Mouse (Mus musculus) mouse embryonic stem cell (cell line): ENCODE measurements around the gene Taf1c.

Experiments used
- in situ Hi-C, 2 experiments: fragments of 300-500 bp; cut with MboI; formaldehyde crosslinking; loops; 1 replicate in 1 of 2; 3 replicates in 1 of 2; pipeline ENCODE4 v1.14.3; 2019 to 2020; ENCODE audit warnings: low sequenced_read_pairs in 2 of 2, low pct_unique_long_range_greater_than_20kb in 1 of 2, mixed read lengths in 1 of 2; ENCODE audit not compliant: unreplicated experiment in 1 of 2

Gene Taf1c

DNA sequence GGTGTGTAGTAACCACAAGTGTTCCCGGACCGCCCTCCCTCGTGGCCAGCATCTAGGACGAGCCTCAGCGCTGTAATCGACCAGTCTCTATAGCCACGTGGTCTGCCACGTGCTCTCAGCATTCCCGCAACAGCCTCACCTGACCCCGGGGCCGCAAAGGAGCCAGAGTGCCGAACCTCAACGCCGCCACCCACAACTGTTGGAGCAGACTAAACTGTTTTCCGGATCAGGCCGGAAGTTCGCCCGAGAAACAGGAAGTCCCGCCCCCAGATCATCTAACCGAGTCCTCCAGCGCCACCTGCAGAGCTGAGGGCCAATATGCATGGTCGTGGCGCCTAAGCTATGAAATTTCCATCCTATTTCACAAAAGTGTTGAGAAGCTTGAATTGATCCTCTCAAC lies at the start of gene Taf1c:
Taf1c (minus strand) TSS at position 227 of the 400 bp plus-strand sequence.
- in situ Hi-C loops = loop anchor here in 1 of 2 experiments (5.0 to 10.0 kb wide), 2 partner anchors 160 to 193 kb away; partner anchors contain the start of gene Necab2

DNA sequence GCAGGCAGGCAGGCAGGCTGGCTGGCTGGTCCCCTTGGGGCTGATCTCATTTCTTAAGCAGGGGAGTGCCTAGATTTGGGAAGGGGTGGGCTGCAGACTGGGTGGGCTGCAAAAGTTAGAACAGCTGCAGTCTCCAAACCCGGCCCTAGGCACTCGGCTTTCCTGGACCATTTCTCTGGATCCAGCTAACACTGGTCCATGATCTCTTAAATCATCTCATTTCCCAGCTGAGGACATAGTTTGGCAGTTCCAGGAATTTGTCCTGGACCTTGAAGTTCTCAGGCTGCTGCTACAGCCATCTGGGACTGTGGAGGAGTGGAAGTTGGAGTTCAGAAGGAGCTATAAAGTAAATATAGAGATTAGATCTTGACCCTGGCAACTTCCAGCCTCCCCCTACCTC lies 46.3 kb upstream of the Taf1c start:
- in situ Hi-C loops = no loop called here

DNA sequence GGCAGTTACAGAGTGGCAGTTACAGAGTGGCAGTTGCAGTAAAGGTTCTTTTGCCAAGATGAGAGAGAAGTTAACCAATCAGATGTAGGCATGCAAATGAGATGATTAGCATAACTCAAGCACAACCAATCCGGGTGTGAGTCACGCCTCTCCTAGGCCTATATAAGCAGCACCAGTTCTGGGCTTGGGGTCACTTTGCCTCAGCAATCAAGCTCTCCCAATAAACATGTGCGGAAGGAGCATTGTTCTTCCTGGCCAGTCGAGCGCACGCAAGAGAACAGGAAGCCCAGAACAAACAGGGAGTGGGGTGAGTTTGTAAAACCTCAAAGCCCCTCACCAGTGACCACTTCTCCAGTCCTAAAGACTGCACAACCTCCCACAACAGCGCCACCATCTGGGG lies 41.8 kb upstream of the Taf1c start:
- in situ Hi-C loops = no loop called here

DNA sequence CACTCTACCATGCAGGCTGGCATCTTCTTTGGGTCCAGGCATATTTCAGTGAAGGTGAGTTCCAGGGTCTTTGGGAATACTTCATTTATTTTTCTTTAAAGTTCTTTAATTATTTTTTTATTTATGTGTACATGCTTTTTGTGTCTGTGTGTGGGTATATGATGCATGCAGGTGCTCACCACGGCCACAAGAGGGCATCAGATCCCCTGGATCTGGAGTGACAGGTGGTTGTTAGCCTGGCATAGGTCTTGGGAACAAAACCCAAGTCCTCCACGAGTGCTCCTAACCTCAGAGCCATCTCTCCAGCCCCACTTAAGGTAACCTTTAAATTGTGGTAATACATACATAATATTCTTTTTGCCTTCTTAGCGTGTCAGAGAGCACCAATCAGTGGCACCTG lies 41.2 kb upstream of the Taf1c start:
- in situ Hi-C loops = no loop called here

DNA sequence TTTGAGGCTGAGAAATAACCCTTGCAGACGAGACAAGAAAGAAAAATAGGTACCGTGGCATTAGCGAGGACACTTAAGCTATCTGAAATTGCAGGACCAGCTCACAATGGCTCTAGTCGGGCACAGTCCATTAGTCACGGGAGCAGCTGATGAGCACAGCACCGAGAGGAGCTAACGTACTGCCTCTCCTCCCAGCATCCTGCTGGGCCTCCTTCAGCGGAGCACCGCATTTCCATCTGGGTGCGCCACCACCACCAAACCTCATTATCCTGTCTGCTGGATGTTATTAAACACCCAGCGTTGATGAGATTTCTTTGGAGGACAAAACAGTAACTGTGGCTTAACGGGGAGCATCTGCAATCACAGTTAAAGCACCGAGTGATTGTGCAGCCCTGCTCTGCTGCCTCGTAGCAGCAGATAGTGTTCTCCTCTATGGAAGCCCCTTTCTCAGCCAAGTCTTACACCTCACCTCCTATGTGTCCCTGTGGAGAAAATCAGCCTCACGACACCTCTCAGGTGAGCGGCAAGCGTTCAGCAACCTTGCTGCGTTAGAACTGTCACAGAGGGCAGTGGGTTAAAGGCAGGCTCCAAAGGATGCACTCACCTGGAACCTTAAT lies 40.1 kb upstream of the Taf1c start:
- in situ Hi-C loops = no loop called here

DNA sequence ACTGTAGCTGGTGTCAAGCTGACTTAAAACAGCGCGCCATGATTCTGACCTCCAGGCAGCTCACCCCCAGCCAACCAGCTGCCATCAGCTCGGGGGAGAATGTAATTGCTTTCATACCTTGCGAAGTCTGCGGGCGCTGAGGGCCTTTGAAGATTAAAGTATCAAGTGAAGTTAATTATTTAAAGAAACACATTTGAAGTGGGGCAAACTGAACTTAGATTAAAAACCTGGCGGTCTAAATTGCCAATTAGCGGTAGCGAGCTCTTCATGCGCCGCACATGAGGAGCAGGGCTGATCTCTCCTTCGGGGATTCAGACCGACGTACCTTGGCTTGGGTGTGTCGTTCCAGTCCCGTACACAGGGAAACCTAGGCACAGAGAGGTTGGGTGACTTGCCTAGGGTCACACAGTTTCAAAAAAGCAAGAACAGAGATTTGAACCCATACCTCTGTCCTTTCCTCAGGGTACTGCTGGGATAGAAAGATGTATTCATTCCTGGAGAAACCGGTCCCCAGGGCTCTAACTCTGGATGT lies 39.5 kb upstream of the Taf1c start:
- in situ Hi-C loops = no loop called here

DNA sequence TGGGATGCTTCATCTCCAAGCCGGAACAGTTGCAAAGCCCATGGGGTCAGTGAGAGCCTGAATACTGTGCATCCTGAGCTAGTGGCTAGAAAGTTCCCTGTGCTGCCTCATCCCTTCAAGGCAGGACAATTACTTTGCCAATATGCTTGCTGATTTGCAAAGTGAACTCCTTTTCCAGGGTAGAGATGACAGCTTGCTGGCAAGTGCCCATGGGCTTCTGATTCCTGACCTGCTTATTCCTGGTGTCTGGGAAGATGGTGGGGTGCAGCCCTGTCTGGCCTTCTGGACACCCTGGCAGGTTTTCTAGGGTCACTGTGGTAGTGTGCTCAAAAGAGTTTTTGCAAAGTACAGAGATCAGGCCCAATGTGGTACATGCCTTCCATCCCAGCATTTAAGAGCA lies 37.9 kb upstream of the Taf1c start:
- in situ Hi-C loops = no loop called here

DNA sequence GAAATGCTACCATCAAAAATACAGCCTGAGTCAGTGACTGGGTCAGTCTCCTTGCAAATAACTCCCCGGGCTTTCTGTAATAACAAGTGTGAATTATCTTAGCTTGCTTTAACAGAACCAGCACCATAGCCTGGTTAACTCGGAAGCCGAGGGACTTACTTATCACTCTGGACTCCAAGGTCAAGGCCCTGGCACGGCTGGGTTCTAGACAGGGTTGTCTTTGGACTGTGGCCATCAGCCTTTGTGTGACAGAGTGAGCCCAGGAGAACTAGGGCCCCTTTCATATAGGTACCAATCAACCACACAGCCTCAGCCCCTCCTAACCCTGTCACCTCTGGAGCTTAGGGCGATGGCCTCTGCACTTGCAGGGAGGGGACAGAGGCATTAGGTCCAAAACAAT lies 36.0 kb upstream of the Taf1c start:
- in situ Hi-C loops = no loop called here

DNA sequence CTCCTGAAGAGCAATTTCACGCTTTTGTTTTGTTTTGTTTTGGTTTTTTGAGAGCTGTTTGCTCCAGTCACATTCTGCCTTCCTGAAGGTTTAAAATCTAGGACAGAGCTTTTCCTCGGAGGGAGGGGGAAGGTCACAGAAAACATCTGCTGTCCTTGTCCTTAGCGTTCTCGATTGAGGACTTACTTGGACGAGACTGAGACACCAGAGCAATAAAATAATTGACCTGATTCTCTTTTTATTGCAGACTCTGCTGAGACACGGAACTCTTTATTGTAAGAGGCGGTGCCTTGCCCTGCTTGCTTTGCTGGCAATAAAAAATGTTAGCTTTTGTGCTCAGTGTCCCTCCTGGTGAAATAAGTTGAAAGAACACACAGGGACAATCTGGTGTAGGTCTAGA lies 34.8 kb upstream of the Taf1c start:
- in situ Hi-C loops = no loop called here

DNA sequence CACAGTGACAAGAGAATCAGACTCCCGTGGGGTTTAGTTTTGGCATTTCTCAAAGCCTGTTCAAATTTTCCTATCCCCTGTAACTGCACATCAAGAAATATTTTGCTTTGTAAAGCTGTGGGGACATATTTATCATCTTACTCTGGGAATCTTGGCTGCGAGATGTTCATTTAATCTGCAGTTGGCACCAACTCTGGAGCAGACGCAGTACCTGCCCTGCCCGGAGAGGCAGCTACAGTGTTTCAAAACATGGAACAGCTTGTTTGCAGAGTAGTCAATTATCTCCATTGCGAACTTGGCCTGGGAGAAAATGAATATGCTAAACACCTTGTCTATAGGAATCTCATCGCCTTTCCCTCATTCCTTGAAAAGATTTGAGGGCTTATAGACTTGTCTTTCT lies 33.2 kb upstream of the Taf1c start:
- in situ Hi-C loops = no loop called here

DNA sequence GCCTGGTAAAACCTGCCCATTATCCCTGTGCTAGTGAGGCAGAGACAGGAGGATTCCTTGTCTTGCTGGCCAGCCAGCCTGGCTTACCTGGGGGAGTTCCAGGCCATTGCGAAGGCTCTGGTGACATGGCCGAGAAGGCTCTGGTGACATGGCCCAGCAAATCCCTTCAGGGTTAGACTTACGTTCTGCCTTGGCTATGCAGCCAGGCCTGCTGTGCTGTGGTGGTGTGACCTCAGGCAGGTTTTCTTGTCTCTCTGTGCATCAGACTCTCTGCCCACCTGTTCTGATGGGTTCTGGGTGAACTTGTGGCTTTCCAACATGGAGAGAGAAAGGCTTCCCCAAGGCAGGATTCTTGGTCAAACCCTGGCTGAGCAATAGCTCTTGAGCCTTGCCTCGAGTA lies 32.4 kb upstream of the Taf1c start:
- in situ Hi-C loops = no loop called here

DNA sequence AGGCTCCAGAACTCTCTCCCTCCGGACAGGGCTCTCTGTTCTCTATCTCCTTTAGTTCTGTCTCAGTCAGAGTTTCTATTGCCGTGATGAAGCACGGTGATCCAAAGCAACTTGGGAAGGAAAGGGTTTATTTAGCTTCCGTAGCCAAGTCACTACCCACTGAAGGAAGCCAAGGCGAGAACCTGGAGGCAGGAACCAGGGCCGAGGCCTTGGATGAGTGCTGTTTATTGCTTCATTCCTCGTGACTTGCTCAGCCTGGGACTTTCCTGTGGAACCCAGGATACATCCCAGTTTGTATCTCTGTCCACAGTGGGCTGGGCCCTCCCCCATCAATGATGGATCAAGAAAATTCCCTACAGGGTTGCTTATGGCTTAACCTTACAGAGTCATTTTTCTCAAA lies 31.7 kb upstream of the Taf1c start:
- in situ Hi-C loops = no loop called here

DNA sequence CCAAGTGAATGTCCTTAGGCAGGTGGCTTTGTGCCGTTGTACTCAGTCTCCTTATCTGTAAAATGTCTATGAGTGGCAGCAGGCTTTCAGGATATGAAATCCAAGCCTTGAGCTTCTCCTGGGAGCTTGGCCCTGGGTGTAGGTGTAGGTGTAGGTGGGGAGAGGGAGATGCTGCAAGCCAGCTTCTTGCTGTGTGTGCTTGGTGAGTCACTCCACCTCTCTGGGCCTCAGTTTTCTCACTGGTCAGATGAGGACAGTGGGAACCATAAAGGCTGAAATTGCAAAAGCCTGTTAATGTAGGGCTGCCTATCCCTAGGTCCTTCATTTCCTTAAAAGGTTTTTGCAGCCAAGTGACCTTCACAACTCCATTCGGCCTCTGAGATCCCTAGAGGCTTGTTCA lies 30.9 kb upstream of the Taf1c start:
- in situ Hi-C loops = no loop called here

DNA sequence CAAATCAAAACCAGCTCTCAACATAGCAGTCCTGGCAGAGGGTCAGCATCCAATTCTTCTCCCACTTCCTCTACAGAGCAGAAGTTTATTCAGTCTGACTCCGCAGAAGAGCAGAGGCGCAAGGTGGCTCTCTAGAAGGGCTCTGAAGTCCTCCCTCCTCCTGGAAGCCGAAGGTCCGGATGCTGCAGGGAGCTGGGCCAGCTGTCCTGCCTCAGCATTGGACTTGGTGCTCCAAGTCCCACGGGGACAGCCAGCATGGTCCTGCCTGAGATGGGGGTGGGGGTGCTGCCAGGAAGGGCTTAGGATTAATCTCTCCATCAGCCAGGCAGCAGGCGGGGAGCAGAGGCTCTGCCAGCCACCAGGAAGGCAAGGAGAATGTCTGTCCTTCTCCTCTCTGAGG lies 30.4 kb upstream of the Taf1c start, which contains the start of gene Kcng4:
Kcng4 (minus strand) TSS at position 303 of the 400 bp plus-strand sequence.
- in situ Hi-C loops = no loop called here

DNA sequence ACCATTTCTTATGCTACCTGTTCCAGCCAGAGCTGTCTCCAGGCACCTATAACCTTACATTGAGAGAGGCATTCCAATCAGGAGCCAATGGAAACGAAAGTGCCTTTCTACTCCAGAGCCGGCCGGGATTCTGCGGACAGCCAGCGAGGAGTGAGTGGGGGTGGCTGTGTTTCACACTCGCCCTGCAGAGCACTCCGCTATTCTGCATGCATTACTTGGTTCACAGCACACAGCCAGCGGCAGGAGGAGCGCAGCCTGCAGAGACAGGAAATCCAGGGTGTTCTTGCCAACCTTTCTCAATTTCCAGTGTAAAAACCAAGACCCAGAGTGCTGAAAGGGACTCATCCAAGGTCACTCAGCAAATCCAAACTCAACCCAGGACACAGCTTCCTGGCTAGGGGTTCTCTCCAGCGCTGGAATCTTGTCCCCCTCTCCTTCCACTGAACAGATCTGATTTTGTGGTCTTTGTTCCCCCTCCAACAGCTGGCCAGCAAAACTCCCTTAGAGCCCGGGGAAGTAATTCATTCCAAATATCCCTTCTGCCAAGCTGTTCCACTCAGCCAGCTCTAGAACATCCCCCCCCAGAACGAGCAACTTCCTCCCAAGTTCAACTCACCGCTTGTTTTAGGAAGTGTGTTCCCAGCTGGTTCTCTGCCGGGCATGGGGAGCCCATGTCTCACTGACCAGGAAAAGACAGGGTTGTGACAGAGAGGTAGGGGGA lies 29.8 kb upstream of the Taf1c start:
- in situ Hi-C loops = no loop called here

DNA sequence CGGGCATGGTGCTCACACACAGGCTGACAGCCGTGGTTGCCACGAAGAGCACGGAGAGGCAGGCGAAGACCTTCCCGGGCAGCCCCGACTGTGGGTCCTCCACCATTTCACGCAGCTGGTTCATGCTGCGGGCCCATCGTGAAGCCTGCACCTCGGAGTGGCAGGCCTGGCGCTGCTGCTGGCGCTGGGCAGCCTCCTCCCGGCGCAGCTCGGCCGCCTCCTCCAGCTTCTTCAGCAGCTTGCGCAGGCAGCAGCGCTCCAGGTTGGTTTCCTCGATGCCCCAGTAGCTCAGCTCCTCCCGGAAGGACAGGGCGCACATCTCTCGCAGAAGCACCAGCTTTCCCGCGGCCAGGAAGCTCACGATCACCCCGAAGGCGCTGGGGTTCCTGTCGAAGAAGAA lies 27.9 kb upstream of the Taf1c start:
- in situ Hi-C loops = no loop called here

DNA sequence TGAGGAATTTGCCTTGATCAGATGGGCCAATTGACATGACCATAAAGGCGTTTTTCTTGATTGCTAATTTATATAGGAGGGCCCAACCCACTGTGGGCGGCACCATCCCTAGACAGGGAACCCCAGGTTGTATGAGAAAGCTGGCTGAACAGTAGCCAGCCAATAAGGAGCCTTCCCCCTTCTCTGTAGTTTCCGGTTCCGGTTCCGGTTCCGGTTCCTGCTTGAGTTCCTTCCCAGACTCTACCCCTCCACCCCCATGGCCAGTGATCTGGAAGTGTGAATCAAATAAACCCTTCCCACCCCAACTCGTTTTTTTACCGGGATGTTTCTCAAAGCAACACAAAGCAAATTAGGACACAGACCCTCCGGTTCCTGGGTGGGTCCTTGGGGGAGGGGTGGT lies 27.2 kb upstream of the Taf1c start:
- in situ Hi-C loops = no loop called here

DNA sequence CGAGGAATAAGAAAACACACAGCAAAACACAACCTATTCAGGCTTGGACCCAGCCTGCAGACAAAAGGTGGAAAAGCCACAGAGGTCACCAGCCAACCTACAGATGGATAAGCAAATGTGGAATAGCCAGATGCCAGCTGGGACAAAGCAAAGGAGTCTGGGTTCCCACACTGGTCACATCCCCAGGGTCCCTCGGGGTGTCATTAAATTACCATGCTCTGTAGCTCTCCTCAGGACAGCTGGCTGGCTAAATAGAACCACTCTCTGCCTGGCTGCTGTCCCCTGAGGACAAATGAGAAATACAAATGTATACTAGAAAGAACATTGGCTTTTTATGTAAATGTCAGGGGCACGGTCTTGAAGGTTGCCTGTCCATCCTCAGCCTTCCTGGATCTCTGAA lies 25.8 kb upstream of the Taf1c start:
- in situ Hi-C loops = no loop called here

DNA sequence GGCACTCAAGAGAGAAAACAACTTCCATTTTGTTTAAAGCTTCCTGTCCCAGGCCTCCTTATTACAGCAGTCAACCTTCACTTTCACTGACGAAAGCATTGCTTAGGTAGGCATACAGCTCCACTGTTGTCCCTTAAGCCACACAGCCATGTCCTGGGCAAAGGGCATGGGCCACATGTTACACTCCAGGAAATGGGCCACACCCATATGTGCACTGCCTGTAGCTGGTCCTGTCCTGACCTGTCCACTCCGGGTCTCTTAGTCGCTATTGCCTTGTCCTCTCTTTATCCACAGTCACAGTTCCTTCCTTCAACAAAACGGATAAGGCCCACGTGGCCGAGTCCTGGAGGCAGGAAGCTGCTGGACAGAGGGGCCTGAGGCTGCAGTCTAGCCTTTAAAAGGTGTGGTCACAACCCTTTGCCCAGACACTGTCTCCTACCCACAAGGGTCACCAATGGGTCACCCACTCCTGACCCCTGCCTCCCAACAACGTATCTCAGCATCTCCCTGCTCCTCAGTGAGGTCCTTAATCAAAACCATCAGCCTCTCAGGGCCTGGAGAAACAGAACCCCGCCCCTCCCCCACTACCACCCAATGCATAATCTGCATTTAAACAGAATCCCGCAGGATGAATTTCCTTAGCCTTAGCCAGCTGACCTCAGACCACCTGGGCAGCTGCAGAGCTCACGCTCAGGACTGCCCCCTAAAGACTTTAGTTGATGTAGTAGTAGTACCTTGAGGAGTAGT lies 22.8 kb upstream of the Taf1c start:
- in situ Hi-C loops = no loop called here
